Mouse (Mus musculus): ENCODE measurements at regions not wholly inside any gene's neighbourhood (a gene's known extent, or its start where the extent isn't known, plus 50 kb on each side); places are given as distances from the start of the nearest gene placed in this dataset.
A peak's percentile ranks its signal among the peaks of the same experiment; 100 is the strongest.

- Histone ChIP-seq H3K4me1 (ENCODE audit: control insufficient read depth, insufficient read depth, low read length) (no peaks in the 10 kb centered on the region), H3K4me3 (ENCODE audit: low read length) (no peak overlapping the region), H3K4me2 (replicated peaks; ENCODE audit: low read depth, low read length) (no peak overlapping the region), H3K9ac (ENCODE audit: low read depth, low read length) (no peak overlapping the region), H3K36me3 (ENCODE audit: control insufficient read depth, insufficient read depth, low read length) (no peaks in the 10 kb centered on the region), H3K9me3 (ENCODE audit: control insufficient read depth, low read length) (no peaks in the 10 kb centered on the region), H3K27ac (ENCODE audit: low read depth, low read length) (no peak overlapping the region), H3K27me3 (ENCODE audit: control insufficient read depth, insufficient read depth, low read length) (no peaks in the 10 kb centered on the region)
- no peak for ATAC-seq (ENCODE audit: low FRiP score, low TSS enrichment)
- whole genome bisulfite sequencing: 60% methylated on average over 7 of the region's 7 CpGs
Measured at GRCm38 (mm10) chr14:68361998-68362397, 932.1 kb downstream of the Synb start.

- no peak overlapping the region for H3K4me3 ChIP-seq (ENCODE audit: low read length)
- no peaks in the 10 kb centered on the region for H3K27me3 ChIP-seq (ENCODE audit: control insufficient read depth, insufficient read depth, low read length)
- no peak overlapping the region for H3K4me2 ChIP-seq (replicated peaks; ENCODE audit: low read depth, low read length)
- ATAC-seq (ENCODE audit: low FRiP score, low TSS enrichment): no peak
- H3K27ac ChIP-seq (ENCODE audit: low read depth, low read length): no peak overlapping the region
- no peak overlapping the region for H3K9ac ChIP-seq (ENCODE audit: low read depth, low read length)
- no peaks in the 10 kb centered on the region for H3K4me1 ChIP-seq (ENCODE audit: control insufficient read depth, insufficient read depth, low read length)
- no peaks in the 10 kb centered on the region for H3K36me3 ChIP-seq (ENCODE audit: control insufficient read depth, insufficient read depth, low read length)
- WGBS: 84% methylated on average over 6 of the region's 6 CpGs
- no peaks in the 10 kb centered on the region for H3K9me3 ChIP-seq (ENCODE audit: control insufficient read depth, low read length)
Measured at GRCm38 (mm10) chr14:68361481-68361880, 932.6 kb downstream of the Synb start.

DNA sequence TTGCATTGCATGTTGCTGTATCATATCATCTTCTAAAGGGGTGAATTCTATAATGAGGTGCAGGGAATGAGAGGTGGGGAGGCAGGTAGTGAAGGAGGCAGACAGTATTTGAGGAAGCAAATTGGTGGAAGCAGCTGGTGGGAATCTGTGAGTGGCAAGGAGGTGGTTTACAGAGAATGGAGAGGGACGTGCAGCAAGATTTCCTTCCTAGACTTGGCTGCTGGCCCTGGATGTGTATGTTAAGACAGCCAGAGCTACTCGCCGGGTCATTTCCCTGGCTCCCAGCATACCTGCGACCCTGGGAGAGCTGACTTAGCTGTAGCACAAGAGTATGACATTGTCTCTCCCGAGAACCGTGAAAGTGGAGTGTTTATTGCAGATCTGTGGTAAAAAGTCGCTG lies 937.7 kb downstream of the Synb start:
- Histone ChIP-seq H3K4me2 (replicated peaks; ENCODE audit: low read depth, low read length) (no peak overlapping the region), H3K27ac (ENCODE audit: low read depth, low read length) (no peak overlapping the region), H3K9me3 (ENCODE audit: control insufficient read depth, low read length) (no peaks in the 10 kb centered on the region), H3K36me3 (ENCODE audit: control insufficient read depth, insufficient read depth, low read length) (no peaks in the 10 kb centered on the region), H3K9ac (ENCODE audit: low read depth, low read length) (no peak overlapping the region), H3K4me3 (ENCODE audit: low read length) (no peak overlapping the region), H3K4me1 (ENCODE audit: control insufficient read depth, insufficient read depth, low read length) (no peaks in the 10 kb centered on the region), H3K27me3 (ENCODE audit: control insufficient read depth, insufficient read depth, low read length) (no peaks in the 10 kb centered on the region)
- 77% methylated on average over 7 of the region's 7 CpGs for WGBS
- ATAC-seq (ENCODE audit: low FRiP score, low TSS enrichment): no peak

DNA sequence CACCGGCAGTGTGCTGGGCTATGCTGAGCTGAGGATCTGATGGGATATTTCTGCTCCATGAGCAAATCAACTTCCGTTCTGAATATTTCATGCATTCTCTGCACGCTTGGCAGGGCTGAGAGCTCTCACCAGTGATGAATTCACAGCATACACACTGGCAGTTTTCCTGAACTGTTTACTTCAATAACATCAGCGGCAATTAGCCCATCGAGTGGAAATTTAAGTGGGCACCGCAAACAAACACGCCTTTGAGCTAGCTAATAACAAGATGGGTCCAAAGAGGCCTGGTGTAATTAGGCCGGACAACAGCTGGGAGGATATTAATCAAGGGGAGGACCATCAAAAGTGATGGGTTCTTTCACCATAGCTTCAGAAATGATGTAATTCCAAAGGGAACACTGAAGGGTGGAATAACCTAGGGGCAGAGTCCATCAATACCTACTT lies 938.6 kb downstream of the Synb start:
- 74% methylated on average over 8 of the region's 8 CpGs for WGBS
- Histone ChIP-seq H3K9ac (ENCODE audit: low read depth, low read length) (no peak overlapping the region), H3K4me1 (ENCODE audit: control insufficient read depth, insufficient read depth, low read length) (no peaks in the 10 kb centered on the region), H3K4me2 (replicated peaks; ENCODE audit: low read depth, low read length) (no peak overlapping the region), H3K9me3 (ENCODE audit: control insufficient read depth, low read length) (no peaks in the 10 kb centered on the region), H3K27ac (ENCODE audit: low read depth, low read length) (no peak overlapping the region), H3K27me3 (ENCODE audit: control insufficient read depth, insufficient read depth, low read length) (no peaks in the 10 kb centered on the region), H3K36me3 (ENCODE audit: control insufficient read depth, insufficient read depth, low read length) (no peaks in the 10 kb centered on the region), H3K4me3 (ENCODE audit: low read length) (no peak overlapping the region)
- no peak for ATAC-seq (ENCODE audit: low FRiP score, low TSS enrichment)

GRCm38 (mm10) chr14:68345527-68345926 lies 948.6 kb downstream of the Synb start:
- Histone ChIP-seq H3K27ac (ENCODE audit: low read depth, low read length) (no peak overlapping the region), H3K9me3 (ENCODE audit: control insufficient read depth, low read length) (no peaks in the 10 kb centered on the region), H3K27me3 (ENCODE audit: control insufficient read depth, insufficient read depth, low read length) (no peaks in the 10 kb centered on the region), H3K36me3 (ENCODE audit: control insufficient read depth, insufficient read depth, low read length) (no peaks in the 10 kb centered on the region), H3K4me2 (replicated peaks; ENCODE audit: low read depth, low read length) (no peak overlapping the region), H3K4me1 (ENCODE audit: control insufficient read depth, insufficient read depth, low read length) (no peaks in the 10 kb centered on the region), H3K4me3 (ENCODE audit: low read length) (no peak overlapping the region), H3K9ac (ENCODE audit: low read depth, low read length) (no peak overlapping the region)
- no peak for ATAC-seq (ENCODE audit: low FRiP score, low TSS enrichment)
- WGBS: 75% methylated on average over 4 of the region's 4 CpGs

GRCm38 (mm10) chr14:68344715-68345114 lies 949.4 kb downstream of the Synb start:
- no peaks in the 10 kb centered on the region for H3K4me1 ChIP-seq (ENCODE audit: control insufficient read depth, insufficient read depth, low read length)
- H3K9me3 ChIP-seq (ENCODE audit: control insufficient read depth, low read length): no peaks in the 10 kb centered on the region
- H3K36me3 ChIP-seq (ENCODE audit: control insufficient read depth, insufficient read depth, low read length): no peaks in the 10 kb centered on the region
- no peak overlapping the region for H3K4me3 ChIP-seq (ENCODE audit: low read length)
- whole genome bisulfite sequencing: 82% methylated on average over 3 of the region's 3 CpGs
- no peak overlapping the region for H3K4me2 ChIP-seq (replicated peaks; ENCODE audit: low read depth, low read length)
- no peak overlapping the region for H3K9ac ChIP-seq (ENCODE audit: low read depth, low read length)
- ATAC-seq (ENCODE audit: low FRiP score, low TSS enrichment): no peak
- H3K27me3 ChIP-seq (ENCODE audit: control insufficient read depth, insufficient read depth, low read length): no peaks in the 10 kb centered on the region
- no peak overlapping the region for H3K27ac ChIP-seq (ENCODE audit: low read depth, low read length)

DNA sequence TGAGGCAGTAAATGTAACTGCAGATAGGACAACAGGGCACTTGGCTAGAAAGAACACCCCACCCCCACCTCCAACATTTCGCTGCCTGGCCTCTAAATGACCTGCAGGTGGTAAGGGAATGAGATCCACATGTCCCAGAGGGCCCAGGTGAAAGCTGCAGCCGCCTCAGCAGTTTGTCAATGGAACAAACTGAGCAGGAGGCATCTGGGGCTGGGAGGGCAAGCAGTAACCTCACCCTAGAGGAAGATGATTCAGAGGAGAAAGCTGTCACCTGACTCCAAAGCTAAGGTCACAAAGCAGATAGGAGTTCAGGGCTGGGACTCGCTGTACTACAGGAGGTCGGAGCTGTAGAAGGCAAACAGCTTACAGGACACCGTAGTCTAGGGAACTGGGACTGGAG lies 955.7 kb downstream of the Synb start:
- no peak overlapping the region for H3K9ac ChIP-seq (ENCODE audit: low read depth, low read length)
- no peak overlapping the region for H3K4me2 ChIP-seq (replicated peaks; ENCODE audit: low read depth, low read length)
- no peak overlapping the region for H3K27ac ChIP-seq (ENCODE audit: low read depth, low read length)
- ATAC-seq (ENCODE audit: low FRiP score, low TSS enrichment): no peak
- no peaks in the 10 kb centered on the region; the same call in 1 of the 2 replicates for H3K4me1 ChIP-seq (ENCODE audit: control insufficient read depth, insufficient read depth, low read length)
- WGBS: 33% methylated on average over 5 of the region's 5 CpGs
- H3K4me3 ChIP-seq (ENCODE audit: low read length): no peak overlapping the region
- no peaks in the 10 kb centered on the region for H3K9me3 ChIP-seq (ENCODE audit: control insufficient read depth, low read length)
- H3K27me3 ChIP-seq (ENCODE audit: control insufficient read depth, insufficient read depth, low read length): no peaks in the 10 kb centered on the region
- H3K36me3 ChIP-seq (ENCODE audit: control insufficient read depth, insufficient read depth, low read length): no peaks in the 10 kb centered on the region

GRCm38 (mm10) chr14:68325061-68325460 lies 969.0 kb downstream of the Synb start:
- Histone ChIP-seq H3K4me2 (replicated peaks; ENCODE audit: low read depth, low read length) (no peak overlapping the region), H3K27me3 (ENCODE audit: control insufficient read depth, insufficient read depth, low read length) (no peaks in the 10 kb centered on the region), H3K27ac (ENCODE audit: low read depth, low read length) (no peak overlapping the region), H3K9ac (ENCODE audit: low read depth, low read length) (no peak overlapping the region), H3K4me1 (ENCODE audit: control insufficient read depth, insufficient read depth, low read length) (no peaks in the 10 kb centered on the region), H3K36me3 (ENCODE audit: control insufficient read depth, insufficient read depth, low read length) (no peaks in the 10 kb centered on the region), H3K4me3 (ENCODE audit: low read length) (no peak overlapping the region), H3K9me3 (ENCODE audit: control insufficient read depth, low read length) (no peaks in the 10 kb centered on the region)
- 97% methylated on average over 1 of the region's 1 CpGs for WGBS
- no peak for ATAC-seq (ENCODE audit: low FRiP score, low TSS enrichment)

DNA sequence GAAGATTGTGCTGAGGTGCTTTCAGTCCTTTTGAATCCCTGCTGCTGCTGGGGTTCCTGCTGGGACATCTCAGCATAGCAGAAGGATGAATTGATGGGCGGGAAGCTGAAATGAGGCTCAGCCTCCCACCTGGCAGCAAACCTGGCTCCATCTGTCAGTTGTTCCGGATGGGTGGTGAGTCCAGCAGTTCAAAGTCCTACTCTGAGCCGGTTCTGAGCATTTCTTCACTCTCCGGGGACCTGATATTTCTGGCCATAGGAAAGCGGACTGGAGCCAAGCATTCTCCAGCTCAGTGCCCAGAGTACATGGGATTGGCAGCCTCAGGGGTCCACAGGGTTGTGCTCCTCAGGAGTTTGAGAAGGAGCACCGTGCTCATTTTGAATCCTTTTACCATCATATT lies 971.1 kb downstream of the Synb start:
- Histone ChIP-seq H3K4me2 (replicated peaks; ENCODE audit: low read depth, low read length) (no peak overlapping the region), H3K27ac (ENCODE audit: low read depth, low read length) (no peak overlapping the region), H3K27me3 (ENCODE audit: control insufficient read depth, insufficient read depth, low read length) (no peaks in the 10 kb centered on the region), H3K9me3 (ENCODE audit: control insufficient read depth, low read length) (no peaks in the 10 kb centered on the region), H3K36me3 (ENCODE audit: control insufficient read depth, insufficient read depth, low read length) (no peaks in the 10 kb centered on the region), H3K9ac (ENCODE audit: low read depth, low read length) (no peak overlapping the region), H3K4me1 (ENCODE audit: control insufficient read depth, insufficient read depth, low read length) (no peaks in the 10 kb centered on the region), H3K4me3 (ENCODE audit: low read length) (no peak overlapping the region)
- 65% methylated on average over 6 of the region's 6 CpGs for WGBS
- ATAC-seq (ENCODE audit: low FRiP score, low TSS enrichment): 0 out of 2 replicates have a peak, but pooled peaks have one; percentile 35
